Mouse (Mus musculus): ENCODE results near the gene Olfr1089.

Olfr1089 gene

GRCm38 (mm10) chr2:86733601-86734000 is at the start of gene Olfr1089:
Gene Olfr1089, minus strand, starts transcription at chr2:86733701.
- no peak for DNase-seq (ENCODE audit: low spot score in 2 of 2)

DNA sequence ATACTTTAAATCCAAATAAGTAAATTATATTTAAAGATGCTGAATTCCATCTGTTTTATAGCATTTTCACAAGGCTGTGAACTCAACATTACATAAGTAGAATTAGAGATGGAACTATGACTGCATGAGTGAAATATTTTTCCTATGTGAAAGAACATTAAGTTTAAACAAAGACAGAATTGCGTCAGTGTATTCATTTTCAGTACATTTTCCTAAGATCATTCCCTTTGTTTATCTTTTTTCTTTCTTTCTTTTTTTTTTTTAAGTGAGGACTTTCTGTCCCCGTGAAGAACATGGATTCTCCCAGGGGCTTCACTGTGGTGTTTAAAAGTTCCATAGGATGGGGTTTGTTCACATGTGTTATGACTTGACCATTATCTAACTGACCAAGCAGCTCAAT is 48.7 kb upstream of the Olfr1089 start, which contains the start of gene Olfr1093:
TSS of gene Olfr1093 (plus strand) at position 301 of the 400 bp plus-strand sequence.
- DNase-seq (ENCODE audit: low spot score in 2 of 2), result no peak

- DNase-seq (ENCODE audit: low spot score in 2 of 2), result no peak
These were observed 27.5 kb upstream of the Olfr1089 start for GRCm38 (mm10) chr2:86761050-86761449.

DNA sequence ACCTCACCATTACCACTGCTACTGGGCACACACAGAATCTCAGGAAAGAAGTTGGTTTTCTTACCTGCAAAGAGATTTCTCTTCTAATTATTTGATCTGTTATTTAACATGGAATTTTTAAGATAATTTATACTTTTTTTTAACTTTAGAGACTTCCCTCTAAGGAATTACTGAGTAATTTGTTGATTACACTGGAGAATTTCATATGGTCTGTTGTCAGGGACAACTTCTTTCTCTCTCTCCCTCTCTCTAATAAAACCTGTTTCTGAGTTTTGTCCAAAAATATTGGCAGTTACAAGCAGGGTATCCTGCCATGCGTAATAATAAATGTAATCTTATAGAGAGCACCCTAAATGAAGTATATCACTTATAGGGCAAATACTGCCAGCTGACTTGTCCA is 25.4 kb upstream of the Olfr1089 start, which contains the start of gene Olfr1090:
TSS of gene Olfr1090 (minus strand) at position 101 of the 400 bp plus-strand sequence.
- no peak for DNase-seq (ENCODE audit: low spot score in 2 of 2)

- no peak for DNase-seq (ENCODE audit: low spot score in 2 of 2)
These were observed 35.2 kb downstream of the Olfr1089 start, which contains the start of gene Olfr1087 for GRCm38 (mm10) chr2:86698295-86698694. Gene Olfr1087, minus strand, starts transcription at chr2:86698395.

Data from urinary bladder, postnatal 4 days (tissue).